Mouse (Mus musculus): ENCODE data around the gene Gm4922. TPM values are rescaled to one million over a fixed set of nuclear protein-coding genes. Genes with fewer than 3 reads are reported as not detected.

The Gm4922 gene
- polyA plus RNA-seq, 1 experiment from 2014 or later: not detected

- H3K4me3 ChIP-seq (replicated peaks): no peak overlapping the region
- WGBS: 45% methylated on average over 3 of the region's 3 CpGs
- no peaks in the 10 kb centered on the region for H3K36me3 ChIP-seq
- H3K9me3 ChIP-seq (replicated peaks): no peaks in the 10 kb centered on the region
- no peak overlapping the region for H3K4me2 ChIP-seq
- no peak overlapping the region for H3K27ac ChIP-seq
- no peaks in the 10 kb centered on the region for H3K27me3 ChIP-seq
- H3K4me1 ChIP-seq: no peaks in the 10 kb centered on the region
- no peak for ATAC-seq (replicated peaks; ENCODE audit: low FRiP score)
- no peak overlapping the region for H3K9ac ChIP-seq
Observed at GRCm38 (mm10) chr10:18777546-18777945, 9.0 kb downstream of the Gm4922 start.

GRCm38 (mm10) chr10:18772537-18773179, 13.9 kb downstream of the Gm4922 start:
- no peaks in the 10 kb centered on the region for H3K36me3 ChIP-seq
- no peaks in the 10 kb centered on the region for H3K27me3 ChIP-seq
- H3K9ac ChIP-seq: no peak overlapping the region
- WGBS: 77% methylated on average over 4 of the region's 4 CpGs
- no peaks in the 10 kb centered on the region for H3K9me3 ChIP-seq (replicated peaks)
- ATAC-seq (replicated peaks; ENCODE audit: low FRiP score): no peak
- no peak overlapping the region for H3K27ac ChIP-seq
- H3K4me1 ChIP-seq: no peaks in the 10 kb centered on the region
- H3K4me3 ChIP-seq (replicated peaks): no peak overlapping the region
- no peak overlapping the region for H3K4me2 ChIP-seq

GRCm38 (mm10) chr10:18769909-18770308, 16.7 kb downstream of the Gm4922 start:
- H3K4me3 ChIP-seq (replicated peaks): no peak overlapping the region
- 58% methylated on average over 5 of the region's 5 CpGs for WGBS
- H3K27me3 ChIP-seq: no peaks in the 10 kb centered on the region

GRCm38 (mm10) chr10:18760241-18760640, 26.4 kb downstream of the Gm4922 start:
- Histone ChIP-seq H3K9ac (no peak overlapping the region), H3K27ac (no peak overlapping the region), H3K27me3 (no peaks in the 10 kb centered on the region), H3K4me3 (replicated peaks) (no peak overlapping the region), H3K4me1 (no peaks in the 10 kb centered on the region), H3K9me3 (replicated peaks) (no peaks in the 10 kb centered on the region), H3K4me2 (no peak overlapping the region), H3K36me3 (no peaks in the 10 kb centered on the region)
- WGBS: 42% methylated on average over 2 of the region's 2 CpGs
- ATAC-seq (replicated peaks; ENCODE audit: low FRiP score): no peak

More at GRCm38 (mm10) chr10:18769909-18770308, 16.7 kb downstream of the Gm4922 start:
- Histone ChIP-seq H3K36me3 (no peaks in the 10 kb centered on the region), H3K4me2 (no peak overlapping the region), H3K9ac (no peak overlapping the region), H3K4me1 (no peaks in the 10 kb centered on the region), H3K9me3 (replicated peaks) (no peaks in the 10 kb centered on the region), H3K27ac (no peak overlapping the region)
- ATAC-seq (replicated peaks; ENCODE audit: low FRiP score): no peak

GRCm38 (mm10) chr10:18750057-18750456, 36.5 kb downstream of the Gm4922 start:
- H3K27ac ChIP-seq: no peak overlapping the region
- no peaks in the 10 kb centered on the region for H3K9me3 ChIP-seq (replicated peaks)
- H3K9ac ChIP-seq: no peak overlapping the region
- no peak overlapping the region for H3K4me3 ChIP-seq (replicated peaks)
- ATAC-seq (replicated peaks; ENCODE audit: low FRiP score): no peak
- no peak overlapping the region for H3K4me2 ChIP-seq
- WGBS: 75% methylated on average over 4 of the region's 4 CpGs
- H3K4me1 ChIP-seq: no peaks in the 10 kb centered on the region
- no peaks in the 10 kb centered on the region for H3K36me3 ChIP-seq
- peaks cover 6% of the 10 kb centered on the region; the same call in 1 of the 2 replicates for H3K27me3 ChIP-seq

GRCm38 (mm10) chr10:18743286-18744142, 43.1 kb downstream of the Gm4922 start, which contains the start of gene Arfgef3:
Arfgef3 (minus strand) TSS chr10:18743949.
- Histone ChIP-seq H3K4me3 (replicated peaks) (peak within 1 kb of the TSS; percentile 54), H3K27ac (no peak within 1 kb of the TSS), H3K9me3 (replicated peaks) (no peaks in the 10 kb centered on the region)

GRCm38 (mm10) chr10:18742086-18742485, 44.5 kb downstream of the Gm4922 start:
- H3K27me3 ChIP-seq: peaks cover 20% of the 10 kb centered on the region
- H3K27ac ChIP-seq: no peak overlapping the region
- H3K4me2 ChIP-seq: peak overlapping the region; percentile 88
- H3K36me3 ChIP-seq: no peaks in the 10 kb centered on the region
- no peak overlapping the region for H3K9ac ChIP-seq
- 44% methylated on average over 6 of the region's 6 CpGs for WGBS
- no peak overlapping the region for H3K4me3 ChIP-seq (replicated peaks)
- no peaks in the 10 kb centered on the region for H3K9me3 ChIP-seq (replicated peaks)
- peaks cover 19% of the 10 kb centered on the region; the same call in 1 of the 2 replicates for H3K4me1 ChIP-seq
- ATAC-seq (replicated peaks; ENCODE audit: low FRiP score): 0 out of 2 replicates have a peak, but pooled peaks have one; percentile 38

More at GRCm38 (mm10) chr10:18743286-18744142, 43.1 kb downstream of the Gm4922 start, which contains the start of gene Arfgef3:
- Histone ChIP-seq H3K4me2 (peak within 1 kb of the TSS; percentile 88), H3K4me1 (peaks cover 19% of the 10 kb centered on the region; the same call in 1 of the 2 replicates), H3K9ac (peak within 1 kb of the TSS; percentile 39), H3K27me3 (peaks cover 20% of the 10 kb centered on the region), H3K36me3 (no peaks in the 10 kb centered on the region)
- ATAC-seq (replicated peaks; ENCODE audit: low FRiP score): peak; percentile 79
- 2% methylated on average over 50 of the region's 50 CpGs for WGBS

GRCm38 (mm10) chr10:18741024-18741423, 45.6 kb downstream of the Gm4922 start:
- Histone ChIP-seq H3K4me1 (peaks cover 19% of the 10 kb centered on the region; the same call in 1 of the 2 replicates), H3K4me2 (no peak overlapping the region), H3K27ac (no peak overlapping the region), H3K27me3 (peaks cover 19% of the 10 kb centered on the region), H3K36me3 (no peaks in the 10 kb centered on the region), H3K9me3 (replicated peaks) (no peaks in the 10 kb centered on the region), H3K4me3 (replicated peaks) (no peak overlapping the region), H3K9ac (no peak overlapping the region)
- 85% methylated on average over 8 of the region's 8 CpGs for WGBS
- ATAC-seq (replicated peaks; ENCODE audit: low FRiP score): no peak

Other genes with a start within 250 kb of the Gm4922 start
- 12.6 and 12.8 TPM in 2 replicates for gene Hebp2, start 240.7 kb downstream of the Gm4922 start, polyA plus RNA-seq (2015; fragmentation: Nextera tagmentation; extraction: Ambion mirVana)
- 1.2 and 1.4 TPM in 2 replicates for gene Arfgef3, start 42.8 kb downstream of the Gm4922 start, polyA plus RNA-seq (2015; fragmentation: Nextera tagmentation; extraction: Ambion mirVana)
- gene Perp, start 58.2 kb upstream of the Gm4922 start, polyA plus RNA-seq (2015; fragmentation: Nextera tagmentation; extraction: Ambion mirVana): 17.0 and 18.1 TPM in 2 replicates
- 2.8 and 2.9 TPM in 2 replicates for gene Tnfaip3, start 228.9 kb upstream of the Gm4922 start, polyA plus RNA-seq (2015; fragmentation: Nextera tagmentation; extraction: Ambion mirVana)

Measured in kidney, embryonic 15.5 days (tissue).